Mouse (Mus musculus) heart, adult 18-20 months (tissue): Measurements from ENCODE around the gene Cep55. TPM values are rescaled to one million over a fixed set of nuclear protein-coding genes. Genes with fewer than 3 reads are reported as not detected.

ENCODE experiments used
- DNase-seq, 2 experiments: peaks; one replicate each; pipeline ENCODE4 v3.0.0; 2021 to 2022; ENCODE audit warnings: mixed read lengths in 1 of 2
- total RNA-seq, 2 experiments: library from RNA; stranded (reverse); gene quantifications; 2 replicates each; pipeline ENCODE4 v1.2.3; 2021

Gene Cep55
- total RNA-seq, 2 experiments from 2014 or later: 0.23 to 0.37 TPM

DNA sequence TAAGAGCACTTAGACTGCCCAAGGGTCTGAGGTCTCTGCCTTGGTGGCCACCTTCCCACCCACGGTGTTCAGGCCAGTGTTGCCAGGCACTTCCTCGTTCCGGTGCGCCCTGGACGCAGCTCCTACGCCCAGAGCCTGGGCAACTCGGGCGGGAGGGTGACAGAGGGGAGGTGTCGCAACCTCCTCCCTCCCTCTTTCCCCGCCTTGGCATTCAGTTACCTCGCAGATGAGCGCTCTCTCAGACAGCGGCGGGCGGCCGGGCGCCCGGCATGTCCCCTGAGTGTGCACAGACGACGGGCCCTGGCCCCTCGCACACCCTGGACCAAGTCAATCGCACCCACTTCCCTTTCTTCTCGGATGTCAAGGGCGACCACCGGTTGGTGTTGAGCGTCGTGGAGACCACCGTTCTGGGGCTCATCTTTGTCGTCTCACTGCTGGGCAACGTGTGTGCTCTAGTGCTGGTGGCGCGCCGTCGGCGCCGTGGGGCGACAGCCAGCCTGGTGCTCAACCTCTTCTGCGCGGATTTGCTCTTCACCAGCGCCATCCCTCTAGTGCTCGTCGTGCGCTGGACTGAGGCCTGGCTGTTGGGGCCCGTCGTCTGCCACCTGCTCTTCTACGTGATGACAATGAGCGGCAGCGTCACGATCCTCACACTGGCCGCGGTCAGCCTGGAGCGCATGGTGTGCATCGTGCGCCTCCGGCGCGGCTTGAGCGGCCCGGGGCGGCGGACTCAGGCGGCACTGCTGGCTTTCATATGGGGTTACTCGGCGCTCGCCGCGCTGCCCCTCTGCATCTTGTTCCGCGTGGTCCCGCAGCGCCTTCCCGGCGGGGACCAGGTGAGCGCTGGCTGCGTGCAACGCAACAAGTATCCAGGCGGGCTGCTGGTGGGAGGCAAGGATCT is 42.3 kb downstream of the Cep55 start, which contains the start of gene Ffar4:
Gene Ffar4, plus strand, starts transcription at position 214 of the 901 bp plus-strand sequence.
- peak in 1 of 2 experiments; percentile 16 for DNase-seq

DNA sequence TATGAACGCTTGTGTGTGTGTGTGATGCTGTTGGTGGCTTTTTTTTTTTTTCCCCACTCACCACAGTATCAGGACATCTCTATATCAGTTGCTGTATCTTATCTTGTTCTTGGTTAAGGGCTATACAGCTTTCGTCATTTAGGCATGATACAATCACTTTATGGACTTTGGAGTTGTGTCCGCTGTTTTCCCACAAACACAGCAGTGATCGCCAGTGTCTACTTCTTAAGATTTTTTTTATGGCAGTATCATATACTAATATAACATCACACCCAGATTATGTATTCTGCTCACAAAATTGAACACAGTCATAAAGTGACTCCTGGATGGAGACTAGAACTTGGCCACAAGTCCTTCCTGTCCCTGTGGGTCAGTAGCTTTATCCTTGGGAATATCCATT is 53.1 kb downstream of the Cep55 start:
- no peak for DNase-seq

DNA sequence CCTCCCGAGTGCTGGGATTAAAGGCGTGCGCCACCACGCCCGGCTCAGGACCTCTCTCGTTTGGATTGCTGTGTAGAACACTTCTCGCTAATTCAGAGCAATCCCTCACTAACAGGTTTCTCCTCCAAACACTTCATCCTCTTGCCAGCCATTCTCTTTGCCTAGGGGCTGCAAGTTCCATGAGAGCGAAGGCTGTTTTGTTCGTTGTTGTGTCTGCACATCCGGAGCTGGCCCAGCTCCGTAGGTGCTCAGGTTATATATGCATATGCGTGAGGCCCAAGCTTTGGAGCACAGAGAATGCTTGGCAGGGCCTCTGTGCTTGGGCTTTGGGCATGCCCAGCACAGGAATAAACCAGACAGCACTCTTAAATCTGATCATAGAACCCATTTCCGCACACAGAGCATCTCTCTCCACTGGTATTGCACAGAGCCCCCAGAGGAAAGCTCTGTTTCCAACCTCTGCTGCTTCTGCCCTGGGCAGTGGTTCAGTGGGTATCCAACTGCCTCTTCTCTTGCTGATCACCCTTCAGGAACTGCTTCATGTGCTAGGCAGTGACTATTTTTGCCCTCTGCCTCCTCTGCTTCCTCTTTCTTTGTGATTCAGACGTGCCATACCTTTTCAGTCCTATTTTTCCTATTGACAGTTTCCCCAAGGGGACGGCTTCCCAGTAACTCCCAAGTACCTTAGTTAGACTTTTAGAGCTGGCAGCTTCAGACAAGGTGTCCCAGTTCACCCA is 54.9 kb downstream of the Cep55 start:
- DNase-seq: no peak

DNA sequence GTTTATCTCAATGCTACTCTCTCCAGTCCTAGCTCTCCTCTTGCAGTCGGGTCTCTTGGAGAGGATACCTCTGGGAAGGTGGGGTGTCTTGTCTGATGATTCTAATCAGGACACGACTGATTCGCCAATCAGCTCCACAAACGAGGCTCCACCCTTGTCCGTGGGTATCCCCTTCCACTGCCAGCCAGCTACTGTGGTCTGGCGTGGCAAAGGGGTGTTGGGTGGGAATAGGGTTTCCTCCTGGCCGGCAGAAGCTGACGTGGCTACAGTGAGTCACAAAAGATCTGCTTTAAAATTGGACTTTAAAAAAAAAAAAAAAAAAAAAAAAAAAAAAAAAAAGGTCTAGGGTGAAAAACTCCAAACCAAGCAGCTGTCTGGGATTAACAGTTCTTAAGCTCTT is 56.2 kb downstream of the Cep55 start:
- no peak for DNase-seq

DNA sequence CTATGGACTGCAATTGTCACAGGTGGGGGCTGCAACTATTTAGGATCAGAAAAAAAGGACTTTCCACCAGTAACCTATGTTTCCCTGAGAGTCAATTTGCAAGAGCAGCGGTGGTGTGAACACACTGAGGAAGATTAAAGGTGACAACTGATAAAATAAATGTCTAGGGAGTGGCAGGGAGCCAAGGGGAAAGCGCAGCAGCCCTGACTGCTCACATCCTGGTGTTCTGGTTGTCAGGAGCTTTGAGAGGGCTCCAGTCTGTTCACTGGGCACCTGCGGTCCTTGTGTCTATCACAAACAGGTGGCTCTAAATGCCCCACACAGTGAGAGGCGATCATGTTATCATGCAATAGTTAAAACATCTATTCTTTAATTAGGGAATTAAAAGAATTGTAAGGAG is 57.8 kb downstream of the Cep55 start:
- DNase-seq: no peak

DNA sequence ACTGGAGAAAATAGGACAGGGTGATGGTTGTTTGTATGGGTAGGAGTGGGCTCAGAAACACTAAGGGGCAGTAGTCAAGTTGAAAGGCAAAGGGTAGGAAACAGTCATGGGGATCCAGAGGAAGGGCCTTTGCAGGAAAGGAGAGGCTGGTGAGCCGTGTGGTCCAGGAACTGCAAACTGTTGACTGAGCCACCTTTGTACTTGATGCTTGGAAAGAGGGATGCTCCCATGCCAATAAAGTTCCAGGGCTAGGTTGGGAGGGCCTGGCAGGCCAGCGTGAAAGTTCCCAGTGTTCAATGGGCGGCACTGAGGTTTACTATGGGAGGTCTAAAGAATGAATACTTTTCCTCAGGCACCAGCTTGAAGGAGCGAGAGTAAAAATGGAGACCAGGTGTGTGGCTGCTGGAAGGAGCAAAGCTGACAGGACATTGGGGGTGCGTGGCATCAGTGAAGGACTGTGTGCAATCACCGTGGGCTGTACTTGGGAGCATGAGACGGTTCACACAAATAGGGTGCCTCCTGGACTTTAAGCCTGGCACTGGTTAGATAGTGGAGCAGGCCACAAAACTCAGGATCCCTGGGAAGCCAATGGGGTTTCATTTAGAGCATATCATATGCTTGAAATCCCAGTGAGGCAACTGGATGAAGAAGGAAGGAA is 60.2 kb downstream of the Cep55 start:
- no peak for DNase-seq

DNA sequence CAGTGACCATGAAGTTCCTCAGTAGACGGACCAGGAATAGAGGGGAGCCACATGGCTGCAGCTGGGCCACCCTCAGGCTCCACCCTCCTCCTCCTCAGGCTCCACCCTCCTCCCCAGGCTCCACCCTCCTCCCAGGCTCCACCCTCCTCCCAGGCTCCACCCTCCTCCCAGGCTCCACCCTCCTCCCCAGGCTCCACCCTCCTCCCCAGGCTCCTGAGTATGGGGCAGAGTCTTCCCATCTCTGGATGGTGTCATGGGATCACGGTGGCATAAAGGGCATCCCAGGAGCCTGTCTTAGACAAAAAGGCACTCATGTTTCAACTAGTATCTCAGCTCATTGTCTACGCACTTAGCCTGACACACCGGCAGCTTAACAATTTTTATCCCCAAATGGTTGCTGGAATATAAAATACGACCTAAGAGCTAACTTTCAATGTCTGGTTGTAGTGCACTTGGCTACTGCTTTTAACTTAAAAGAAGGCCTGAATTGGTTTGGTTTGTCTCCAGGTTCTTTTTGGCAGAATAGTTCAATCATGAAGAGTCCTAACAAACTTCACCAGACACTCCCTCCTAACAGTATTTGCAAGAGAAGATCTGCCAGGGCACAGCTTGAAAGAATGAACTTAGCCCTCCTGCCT is 65.4 kb downstream of the Cep55 start:
- DNase-seq: no peak

DNA sequence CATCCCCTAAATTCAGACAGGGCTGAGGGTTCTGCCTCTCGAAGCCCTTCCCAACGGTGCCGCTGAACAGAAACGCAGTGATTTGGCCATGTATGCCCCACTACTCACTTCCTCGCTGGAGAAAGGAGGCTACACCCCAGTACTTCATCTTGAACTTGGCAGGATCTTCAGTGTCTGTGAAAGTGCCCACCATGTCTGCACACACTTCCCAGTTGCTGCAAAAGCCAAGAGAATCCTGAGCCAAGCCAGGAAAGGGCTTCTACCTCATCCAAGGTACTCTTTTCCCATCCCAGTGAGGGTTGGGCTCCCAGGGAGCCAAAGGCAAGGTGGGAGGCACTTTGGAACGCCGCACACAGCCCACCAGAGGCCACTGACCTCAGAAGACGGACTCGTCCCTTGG is 69.1 kb downstream of the Cep55 start:
- no peak for DNase-seq

Other genes with a start within 250 kb of the Cep55 start
- gene Myof, start 11.4 kb upstream of the Cep55 start, total RNA-seq: 10 to 100 TPM in 1 of 2 experiments, 1 to 10 TPM in 1; 5.6 to 13.0 TPM
- gene Ffar4, start 42.1 kb downstream of the Cep55 start, total RNA-seq: under 1 TPM in 1 of 2 experiments, not detected in 1; 0.80 TPM
- gene Rbp4, start 70.3 kb downstream of the Cep55 start, total RNA-seq: 1 to 10 TPM; 3.0 to 7.3 TPM
- gene Pde6c, start 77.8 kb downstream of the Cep55 start, total RNA-seq: not detected
- gene Fra10ac1, start 169.1 kb downstream of the Cep55 start, total RNA-seq: 10 to 100 TPM; 12.3 to 13.8 TPM
- 1 to 10 TPM; 3.3 to 5.3 TPM for gene Lgi1, start 209.5 kb downstream of the Cep55 start, total RNA-seq